Mouse (Mus musculus) adrenal gland, postnatal 14 days (tissue): ENCODE measurements around the gene Slc25a30. TPM values are rescaled to one million over a fixed set of nuclear protein-coding genes. Genes with fewer than 3 reads are reported as not detected.
"Not testable (repeated sequence)": the region's sequence is repeated elsewhere in the genome, so short reads cannot be mapped to it uniquely, and the experiment has no call there.

Source experiments
- DNase-seq: peaks from one replicate; pipeline ENCODE4 v3.0.0; 2021; ENCODE audit warnings: mixed read lengths
- total RNA-seq: library from RNA; stranded (reverse); gene quantifications from 2 replicates; pipeline ENCODE4 v1.2.3, GENCODE M21; 2021

Slc25a30 gene
- total RNA-seq, 1 experiment from 2014 or later: 102 TPM

GRCm38 (mm10) chr14:75793110-75793509, 6.3 kb upstream of the Slc25a30 start:
- DNase-seq: no peak

- no peak for DNase-seq
These were observed 4.5 kb upstream of the Slc25a30 start for GRCm38 (mm10) chr14:75791372-75791771.

GRCm38 (mm10) chr14:75790411-75790996, 3.7 kb upstream of the Slc25a30 start:
- DNase-seq: no peak

GRCm38 (mm10) chr14:75789291-75789690, 2.5 kb upstream of the Slc25a30 start:
- peak; percentile 77 for DNase-seq

DNA sequence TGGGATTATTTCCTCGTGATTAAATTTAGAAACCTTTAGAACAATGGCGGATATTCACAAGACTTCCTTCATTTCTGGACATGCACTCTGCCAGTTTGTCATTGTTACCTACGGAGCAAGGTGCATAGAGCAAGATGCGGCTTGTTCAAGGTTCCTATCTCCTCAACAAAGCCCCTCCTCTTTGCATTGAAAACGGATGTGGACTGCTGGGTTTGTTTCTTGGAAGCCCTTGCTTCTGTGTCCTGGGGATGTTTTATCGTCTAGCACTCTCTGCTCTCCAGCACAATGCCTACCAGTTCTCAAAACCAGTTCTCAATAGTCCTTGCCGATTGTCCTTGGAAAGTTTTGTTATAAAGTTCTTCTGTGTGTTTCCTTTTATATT, 948 bp upstream of the Slc25a30 start:
- no peak for DNase-seq

- DNase-seq: no peak
These were observed 391 bp downstream of the Slc25a30 start for GRCm38 (mm10) chr14:75786424-75786867.

DNA sequence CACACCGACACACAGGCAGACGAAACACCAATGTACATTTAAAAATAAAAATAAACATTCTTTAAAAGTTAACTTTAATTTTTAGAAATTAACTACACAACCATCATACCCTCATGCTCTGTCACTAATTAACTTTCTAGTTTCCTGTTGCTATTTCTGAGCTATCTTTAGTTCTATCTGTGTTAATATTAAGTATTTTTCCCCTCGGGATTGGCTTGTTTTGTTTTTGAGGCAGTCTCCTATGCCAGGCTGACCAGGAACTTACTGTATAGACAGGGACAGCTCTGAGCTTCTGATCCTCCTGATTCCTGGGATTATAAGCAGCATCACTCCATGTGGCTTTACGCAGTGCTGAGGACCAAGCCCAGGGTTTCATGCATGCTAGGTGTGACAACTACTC, 6.9 kb downstream of the Slc25a30 start:
- no peak for DNase-seq

DNA sequence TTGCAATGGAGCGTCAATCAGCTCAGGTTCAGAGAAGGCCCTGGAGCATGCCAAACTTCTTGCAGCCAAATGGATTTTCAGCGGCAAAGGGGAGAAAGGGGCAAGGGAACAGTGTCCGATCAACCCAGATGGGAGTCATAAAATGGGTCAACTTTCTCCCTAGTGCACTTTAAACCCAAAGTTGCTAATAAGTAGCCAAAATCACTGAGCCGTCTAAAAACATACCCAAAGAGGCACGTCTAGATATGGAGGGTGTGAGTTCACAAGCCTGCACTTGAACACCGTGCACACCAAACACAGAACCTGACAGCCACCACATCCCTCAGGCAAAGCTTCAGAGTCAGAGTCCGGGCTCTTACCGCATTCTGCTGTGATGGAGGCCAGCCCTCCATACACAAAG, 10.2 kb downstream of the Slc25a30 start:
- DNase-seq: no peak

GRCm38 (mm10) chr14:75773431-75773830, 13.4 kb downstream of the Slc25a30 start:
- peak; percentile 55 for DNase-seq

DNA sequence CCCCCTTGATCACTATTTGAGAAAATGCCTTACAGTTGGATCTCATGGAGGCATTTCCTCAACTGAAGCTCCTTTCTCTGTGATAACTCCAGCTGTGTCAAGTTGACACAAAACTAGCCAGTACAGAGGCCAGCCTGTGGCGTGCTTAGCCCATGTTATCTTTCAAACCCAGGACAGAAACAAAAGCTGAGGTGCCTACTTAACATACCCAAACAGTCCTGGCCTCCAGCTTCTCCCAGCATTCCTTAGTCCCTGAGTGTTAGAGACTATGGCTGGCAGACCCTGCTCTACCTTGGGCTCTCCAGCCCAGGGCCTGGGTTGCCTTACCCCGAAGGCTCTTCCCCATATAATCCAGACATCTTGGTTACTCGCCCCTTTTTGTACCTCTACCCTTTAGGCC, 14.4 kb downstream of the Slc25a30 start:
- not testable (repeated sequence) for DNase-seq

DNA sequence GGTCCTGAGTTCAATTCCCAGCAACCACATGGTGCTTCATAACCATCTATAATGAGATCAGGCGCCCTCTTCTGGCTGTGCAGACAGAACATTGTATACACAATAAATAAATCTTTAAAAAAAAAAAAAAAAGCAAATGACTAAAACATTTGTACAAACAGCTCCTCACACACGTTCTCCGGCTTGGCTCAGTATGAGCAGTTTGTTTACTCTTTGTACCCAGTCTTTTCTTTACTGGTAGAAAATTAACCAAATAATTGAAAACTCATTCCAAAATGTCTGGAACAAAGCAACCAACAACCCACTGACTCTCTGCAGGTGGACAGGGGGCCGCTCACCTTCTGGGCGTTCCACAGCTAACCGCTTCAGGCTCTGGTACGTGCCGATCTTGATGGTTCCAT, 15.7 kb downstream of the Slc25a30 start:
- DNase-seq: no peak

DNA sequence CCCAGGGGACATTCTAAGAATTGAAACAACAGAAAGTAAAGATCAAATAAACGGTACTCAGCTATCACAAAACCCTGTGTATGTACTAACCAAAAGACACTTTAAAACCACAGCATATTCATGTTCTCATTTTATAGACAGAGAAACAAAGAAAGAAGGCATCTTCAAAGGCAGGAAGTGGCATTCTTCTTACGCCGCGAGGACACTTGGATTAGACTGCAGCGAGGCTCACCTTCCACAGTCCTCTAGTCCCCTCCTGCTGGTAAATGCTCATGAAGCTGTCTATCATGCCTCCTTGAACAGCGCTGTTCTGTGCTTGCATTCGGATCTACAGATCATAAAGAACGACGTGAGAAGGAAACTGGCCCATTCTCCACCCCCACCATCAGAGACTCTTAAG, 17.5 kb downstream of the Slc25a30 start:
- no peak for DNase-seq

DNA sequence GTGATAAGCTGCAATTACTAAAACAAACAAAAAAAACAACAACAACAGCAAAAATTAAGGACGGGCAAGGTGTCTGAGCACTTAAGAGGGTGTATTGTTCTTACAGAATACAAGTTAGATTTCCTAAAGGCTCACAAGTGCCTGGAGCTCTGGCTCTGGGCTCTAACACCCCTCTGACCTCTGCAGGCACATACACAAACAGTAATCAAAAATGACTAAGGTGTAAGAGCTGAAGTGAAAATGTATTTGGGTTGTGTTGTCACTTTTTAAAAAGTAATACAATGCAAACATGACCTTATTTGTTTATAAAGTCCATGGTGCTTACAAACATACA, 18.6 kb downstream of the Slc25a30 start:
- DNase-seq: no peak

DNA sequence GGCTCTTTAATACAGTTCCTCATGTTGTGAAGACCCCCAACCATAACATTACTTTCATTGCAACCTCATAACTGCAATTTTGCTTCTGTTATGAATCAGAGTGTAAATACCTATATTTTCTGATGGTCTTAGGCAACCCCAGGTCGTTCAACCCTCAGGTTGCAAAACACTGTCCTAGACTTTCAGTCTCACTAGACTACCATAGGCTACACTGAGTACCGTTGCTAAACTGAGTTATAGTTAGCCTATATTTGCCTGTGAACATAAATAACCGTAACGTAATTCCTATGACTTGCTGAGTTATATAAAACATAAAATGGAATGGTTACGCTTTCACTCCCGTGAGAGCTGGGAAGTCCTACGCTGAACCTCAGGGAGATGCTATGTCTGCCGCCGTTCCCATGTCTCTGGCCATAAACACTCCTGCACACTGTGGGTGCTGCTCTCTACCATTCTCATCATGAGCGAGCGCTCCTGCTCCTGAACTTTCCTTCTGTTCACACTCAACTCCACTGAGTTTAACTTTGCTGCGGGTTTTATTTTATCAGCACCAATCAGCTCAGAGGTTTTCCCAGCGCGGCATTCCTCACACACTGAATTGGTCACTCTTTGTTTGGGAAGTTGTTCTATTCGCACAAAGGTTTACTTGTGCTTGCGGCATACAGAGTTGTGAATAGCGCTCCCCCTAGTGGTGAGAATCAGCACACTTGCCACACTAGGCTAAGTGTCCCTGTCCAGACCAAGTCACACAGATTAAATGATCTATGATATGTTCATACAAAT, 19.2 kb downstream of the Slc25a30 start:
- DNase-seq: peak; percentile 78

DNA sequence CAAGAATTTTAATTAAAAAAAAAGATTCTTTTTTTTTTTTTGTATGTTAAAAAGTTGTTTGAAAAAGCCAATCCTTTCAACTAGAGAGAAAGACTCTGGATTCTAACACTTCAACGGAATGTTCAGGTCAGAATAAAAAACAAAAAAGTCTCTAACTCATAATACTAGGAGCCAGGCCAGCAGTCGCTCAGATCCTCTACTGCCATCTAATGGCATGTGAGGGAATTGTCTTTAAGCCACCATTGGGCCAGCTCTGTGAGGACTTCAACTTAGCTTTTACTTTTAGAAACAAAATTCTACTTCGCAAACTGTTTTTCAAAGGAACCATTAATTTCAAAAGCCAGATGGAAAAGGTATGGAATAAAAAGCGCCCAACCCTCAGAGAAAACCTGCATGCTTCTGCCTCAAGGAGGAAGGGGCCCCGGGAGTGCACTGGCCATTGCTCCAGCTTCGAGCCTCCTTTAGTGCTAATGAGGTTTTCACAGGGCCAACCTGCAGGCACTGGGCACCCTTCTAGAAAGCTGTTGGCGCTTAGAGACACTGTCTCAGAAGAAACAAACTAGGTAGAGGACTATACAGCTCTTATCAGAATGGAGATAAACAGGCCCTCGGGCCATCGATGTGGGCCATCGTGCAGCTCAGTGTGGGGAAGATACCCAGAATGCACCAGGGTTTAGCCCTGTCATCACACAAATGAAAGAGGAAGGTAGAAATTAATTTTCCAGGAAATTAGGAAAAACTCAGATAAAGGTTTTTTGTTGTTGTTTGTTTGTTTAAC, 25.6 kb downstream of the Slc25a30 start:
- peak; percentile 64 for DNase-seq

DNA sequence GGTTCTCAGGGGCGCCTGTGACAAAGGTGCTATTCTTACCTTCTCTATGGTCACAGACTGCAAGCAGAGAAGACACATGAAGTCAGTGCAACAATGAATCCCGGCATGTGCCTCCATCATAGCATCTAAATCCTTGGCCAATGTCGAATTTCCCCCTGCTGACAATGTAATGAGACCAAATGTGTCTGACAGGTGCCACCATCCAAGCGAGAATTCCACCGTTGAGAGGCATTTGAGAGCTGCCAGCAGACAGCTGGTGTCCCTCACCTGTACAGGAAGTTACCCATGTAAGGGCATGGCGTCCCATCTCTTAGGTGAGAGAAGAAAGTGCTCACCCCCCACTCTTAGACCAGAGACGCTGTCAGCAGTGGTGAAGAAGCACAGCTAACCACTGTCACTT, 28.4 kb downstream of the Slc25a30 start:
- no peak for DNase-seq

DNA sequence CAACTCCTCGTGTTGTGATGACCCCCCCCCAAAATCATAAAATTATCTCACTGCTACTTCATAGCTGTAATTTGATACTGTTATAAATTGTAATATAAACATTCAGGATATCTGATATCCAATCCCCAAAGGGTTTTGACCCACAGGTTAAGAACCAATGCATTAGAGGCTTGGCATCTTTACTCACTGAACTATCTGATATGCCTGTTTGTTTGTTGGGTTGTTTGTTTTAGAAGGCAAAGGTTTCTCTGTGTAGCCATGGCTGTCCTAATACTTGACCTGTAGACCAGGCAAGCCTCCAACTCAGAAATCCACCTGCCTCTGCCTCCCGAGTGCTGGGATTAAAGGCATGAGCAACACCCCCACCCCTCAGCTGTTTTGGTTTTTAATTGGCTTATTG, 29.0 kb downstream of the Slc25a30 start:
- no peak for DNase-seq

- DNase-seq: peak; percentile 70
These were observed 29.9 kb downstream of the Slc25a30 start for GRCm38 (mm10) chr14:75756971-75757370.

- DNase-seq: peak; percentile 99
These were observed 32.6 kb downstream of the Slc25a30 start, which contains the start of gene Cog3 for GRCm38 (mm10) chr14:75753991-75754817. Cog3 (minus strand) TSS chr14:75754517.

DNA sequence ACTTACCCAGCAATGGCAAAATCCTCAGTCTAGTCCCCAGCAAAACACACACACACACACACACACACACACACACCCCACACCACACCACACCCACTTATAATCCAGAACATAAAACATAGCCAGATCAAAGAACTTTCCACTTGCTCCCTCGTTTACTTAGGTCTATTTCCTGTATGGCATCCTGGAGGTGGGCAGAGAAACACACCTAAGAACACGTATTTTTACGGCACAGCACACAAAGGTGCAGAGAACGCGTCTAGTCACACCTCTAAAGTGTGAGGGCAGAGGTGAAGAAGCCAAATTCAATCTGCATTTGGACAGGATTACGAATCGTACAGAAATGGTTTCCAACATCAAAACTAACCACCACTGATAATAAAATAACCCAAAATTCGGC, 33.6 kb downstream of the Slc25a30 start:
- no peak for DNase-seq

DNA sequence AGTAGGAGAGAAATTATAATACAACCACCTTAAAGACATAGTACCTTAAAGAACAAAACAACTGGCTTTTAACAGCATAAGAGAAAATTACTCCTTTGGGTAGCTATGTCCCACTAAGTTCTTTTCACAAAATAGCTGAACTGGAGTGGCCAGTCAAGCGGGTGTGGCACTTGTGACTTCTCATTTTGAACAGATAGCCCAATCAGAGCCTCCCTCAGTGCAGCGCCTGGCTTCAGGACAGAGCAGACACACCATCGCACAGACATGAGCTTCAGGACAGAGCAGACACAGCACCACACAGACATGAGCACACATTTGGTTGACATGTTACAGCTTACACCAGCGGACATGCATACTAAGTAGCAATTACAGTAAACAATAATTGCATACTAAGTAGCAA, 35.8 kb downstream of the Slc25a30 start:
- DNase-seq: no peak

GRCm38 (mm10) chr14:75749123-75749522, 37.7 kb downstream of the Slc25a30 start:
- DNase-seq: no peak
